Mouse (Mus musculus): ENCODE measurements around the gene Zfp804a.

Zfp804a gene

DNA sequence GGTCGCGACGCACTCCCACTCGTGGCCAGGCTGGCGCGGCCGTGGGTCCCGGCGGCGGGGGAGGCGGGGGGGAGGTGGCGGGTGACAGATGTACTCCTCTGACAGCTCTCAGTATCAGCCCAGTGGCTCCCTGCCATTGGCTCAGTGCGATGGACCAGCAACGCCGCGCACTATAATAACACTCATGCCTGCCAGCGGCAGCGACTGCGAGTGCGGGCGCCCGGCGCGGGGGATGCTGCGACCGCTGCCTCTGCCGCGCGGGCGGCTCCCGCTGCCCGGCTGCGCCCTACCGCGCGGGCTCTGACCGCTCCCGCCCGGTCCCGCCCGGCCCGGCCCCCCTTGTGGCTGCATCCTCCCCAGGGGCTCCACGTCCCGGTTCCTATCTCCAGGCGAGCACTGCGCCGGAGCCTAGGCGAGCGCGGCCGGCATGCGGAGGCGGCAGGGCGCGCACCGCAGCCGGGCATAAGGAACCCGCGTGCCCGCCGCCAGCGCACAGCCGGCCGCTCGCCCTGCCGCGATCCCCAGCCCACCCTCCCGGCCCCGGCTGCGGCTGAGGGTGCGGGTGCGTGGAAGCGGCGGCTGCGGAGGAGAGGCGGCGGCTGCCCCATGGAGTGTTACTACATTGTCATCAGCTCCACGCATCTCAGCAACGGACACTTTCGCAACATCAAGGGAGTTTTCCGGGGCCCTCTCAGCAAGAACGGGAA lies at the start of gene Zfp804a:
Gene Zfp804a (plus strand): TSS at position 38 of the 707 bp plus-strand sequence.
- no peak for DNase-seq (ENCODE audit: low read depth, low spot score)

DNA sequence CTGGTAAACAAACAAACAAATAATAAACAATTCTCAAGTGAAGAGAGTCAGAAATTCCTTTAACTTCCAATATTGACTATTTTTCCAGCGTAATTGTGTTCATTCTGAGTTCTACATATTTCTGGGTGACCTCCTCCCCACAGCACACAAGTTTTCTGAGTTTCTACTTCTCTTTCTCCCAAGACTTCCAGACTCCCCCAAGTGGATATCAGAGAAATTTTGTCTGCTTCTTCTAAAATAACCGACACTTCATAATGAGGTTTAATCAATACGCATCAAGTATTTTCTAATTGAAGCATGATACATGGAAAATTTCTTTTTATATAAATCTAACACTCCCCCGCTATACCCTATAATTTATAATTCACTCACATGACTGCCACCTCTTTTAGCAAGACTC lies 1.4 kb upstream of the Zfp804a start:
- no peak for DNase-seq (ENCODE audit: low read depth, low spot score)

DNA sequence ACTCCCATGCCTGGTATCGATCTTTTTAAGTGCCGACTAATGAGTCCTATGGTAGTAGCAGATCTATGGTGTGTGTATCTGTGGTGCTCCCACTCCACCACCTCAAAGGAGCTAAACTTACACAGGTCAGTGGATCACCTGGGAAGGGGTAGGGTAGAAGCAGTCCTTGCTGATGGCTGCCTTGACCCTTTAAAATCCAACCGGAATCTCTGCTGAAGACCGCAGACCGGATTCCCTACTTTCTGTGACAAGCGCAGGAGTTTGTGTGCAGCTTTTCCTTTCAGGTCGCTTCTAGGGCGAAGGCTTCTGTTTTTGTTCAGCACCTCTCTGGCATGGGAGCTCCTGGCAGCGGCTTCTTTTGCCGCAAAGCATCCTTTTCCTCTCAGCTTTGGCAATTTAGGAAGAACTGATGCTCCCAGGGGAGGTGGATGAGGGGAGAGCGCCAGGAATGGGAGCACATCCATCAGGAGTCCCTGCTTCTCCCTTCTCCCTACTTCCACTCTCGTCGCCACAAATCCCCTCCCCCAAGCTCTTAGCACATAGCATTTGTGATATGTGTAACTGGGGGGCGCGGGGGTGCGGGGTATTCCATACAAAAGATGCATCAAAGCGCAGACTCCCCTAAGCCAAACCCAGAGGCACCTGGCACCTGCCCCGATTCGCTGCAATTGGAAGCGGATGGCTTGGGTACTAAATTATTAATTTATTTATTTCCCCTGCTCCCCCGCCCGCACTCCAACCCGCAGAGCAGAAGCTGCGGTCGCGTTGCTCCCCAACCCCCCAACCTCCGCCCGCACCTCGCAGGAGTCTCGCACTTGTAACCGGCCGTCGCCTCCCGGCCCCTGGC lies 461 bp upstream of the Zfp804a start:
- no peak for DNase-seq (ENCODE audit: low read depth, low spot score)

DNA sequence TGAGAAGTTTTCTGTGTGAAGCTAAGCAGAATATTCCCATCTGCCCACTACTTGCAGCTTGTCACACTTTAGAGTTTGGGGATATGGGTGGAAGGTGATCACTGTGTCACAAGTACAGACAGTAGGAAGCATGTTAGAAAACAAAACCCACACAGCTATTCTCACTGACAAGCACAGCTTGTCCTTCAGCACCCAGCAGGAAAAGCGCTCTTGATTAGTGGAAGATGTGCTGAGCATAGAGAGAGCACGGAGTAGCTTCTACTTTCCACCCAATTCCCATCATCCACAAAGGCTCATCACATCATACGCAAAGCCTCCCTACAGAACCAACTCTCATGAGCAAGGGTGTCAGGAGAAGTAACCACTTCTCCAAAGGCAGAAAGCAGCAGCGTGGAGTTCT lies 1.4 kb downstream of the Zfp804a start:
- no peak for DNase-seq (ENCODE audit: low read depth, low spot score)

DNA sequence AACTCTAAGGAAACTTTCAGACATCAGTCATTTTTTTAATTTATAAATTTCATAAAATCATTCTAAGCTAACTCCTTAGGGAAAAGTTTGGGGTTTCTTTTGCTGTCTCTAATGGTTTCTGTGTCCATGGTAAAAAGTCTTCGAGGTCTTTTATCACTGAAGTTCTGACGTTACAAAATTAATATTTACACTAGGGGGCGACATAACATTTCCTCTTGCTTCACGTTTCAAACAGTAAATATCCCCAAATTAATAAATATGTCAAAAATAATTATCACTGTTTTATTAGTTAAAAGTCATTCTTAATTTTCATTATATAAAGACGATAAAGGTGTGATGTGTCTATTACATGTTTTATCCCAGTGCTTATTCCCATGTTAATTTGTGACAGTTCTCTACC lies 11.6 kb downstream of the Zfp804a start:
- DNase-seq (ENCODE audit: low read depth, low spot score), result no peak

DNA sequence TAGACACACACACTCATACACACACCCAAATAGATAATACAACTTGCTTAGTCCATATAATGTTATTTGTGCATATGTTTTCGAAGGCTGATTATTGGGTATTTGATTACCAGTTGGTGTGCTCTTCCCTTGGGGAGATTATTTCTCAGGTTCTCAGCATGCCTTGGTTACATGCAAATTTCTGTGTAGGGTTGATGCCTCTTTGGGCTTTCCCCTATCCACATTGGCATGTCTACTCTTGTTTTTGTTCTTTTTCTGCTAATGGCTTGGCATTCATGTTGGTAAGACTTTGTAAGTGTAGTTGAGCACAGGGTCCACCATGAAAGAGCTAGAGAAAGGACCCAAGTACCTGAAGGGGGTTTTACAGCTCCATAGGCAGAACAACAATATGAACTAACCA lies 14.9 kb downstream of the Zfp804a start:
- DNase-seq (ENCODE audit: low read depth, low spot score), result no peak

DNA sequence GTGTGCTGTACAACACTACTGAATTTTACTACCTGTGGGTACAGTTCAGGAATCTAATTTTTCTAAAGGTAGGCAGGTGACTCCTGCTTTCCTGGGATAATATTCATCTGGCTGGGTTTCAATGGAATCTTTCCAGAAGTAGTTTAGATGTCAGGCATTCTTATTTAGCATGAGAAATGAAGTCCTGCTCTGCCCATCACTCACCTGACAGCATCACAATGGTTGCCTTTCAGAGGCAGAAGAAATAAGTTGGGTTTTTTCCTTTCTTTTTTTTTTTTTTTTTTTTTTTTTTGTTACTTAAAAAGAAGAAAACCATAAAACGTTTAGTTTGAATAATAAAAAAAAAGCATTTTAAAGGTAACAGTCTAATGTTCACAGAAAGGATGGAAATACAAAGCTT lies 16.1 kb downstream of the Zfp804a start:
- no peak for DNase-seq (ENCODE audit: low read depth, low spot score)

DNA sequence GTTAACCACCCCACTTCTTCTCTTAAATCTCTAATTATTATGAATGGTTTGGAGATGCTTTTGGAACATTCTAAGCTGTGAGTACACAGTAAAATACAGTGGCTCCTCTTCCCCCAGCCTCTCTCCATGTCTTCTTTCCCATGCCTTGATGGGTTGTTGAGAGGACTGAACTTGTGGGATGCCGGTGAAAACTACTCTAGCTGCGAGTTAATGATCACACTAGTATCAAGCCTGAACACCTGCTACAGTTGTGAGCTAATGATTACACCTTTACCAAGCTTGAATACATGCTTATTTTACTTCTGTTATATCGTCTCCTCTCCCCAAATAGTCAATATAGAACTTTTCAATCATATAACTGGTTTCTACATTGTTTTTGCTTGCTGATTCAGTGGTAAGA lies 23.9 kb downstream of the Zfp804a start:
- no peak for DNase-seq (ENCODE audit: low read depth, low spot score)

DNA sequence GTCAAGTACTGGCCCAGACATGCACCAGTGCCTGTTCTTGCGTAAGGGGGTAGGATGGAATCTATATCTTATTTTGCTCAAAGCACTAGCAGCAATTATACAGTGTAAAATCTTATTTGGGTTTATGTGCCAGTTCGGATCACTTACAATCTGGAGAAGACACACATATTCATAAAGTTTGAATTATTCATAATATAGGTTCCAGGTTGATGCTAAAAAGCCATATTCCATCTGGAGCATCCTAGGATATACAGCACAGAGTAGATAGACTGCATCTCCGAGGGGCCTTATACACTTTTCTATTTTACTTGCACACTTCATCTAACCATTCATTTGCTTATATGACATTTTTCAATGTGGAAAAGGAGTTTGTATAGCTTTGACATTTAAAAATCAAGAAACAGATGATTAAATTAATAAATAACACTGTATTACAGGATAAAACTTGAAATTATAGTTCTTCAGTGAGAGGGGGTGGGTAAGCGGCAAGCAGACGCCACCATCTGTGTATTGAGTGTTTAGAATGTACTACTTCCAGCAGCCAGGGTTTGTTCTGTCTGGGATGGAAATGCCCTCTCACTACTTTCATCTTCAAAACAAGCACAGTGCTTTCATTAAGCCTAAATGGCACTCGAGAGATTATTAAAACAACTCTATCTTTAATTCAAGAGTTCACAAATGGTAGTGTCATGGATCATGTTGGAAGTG lies 25.4 kb downstream of the Zfp804a start:
- no peak for DNase-seq (ENCODE audit: low read depth, low spot score)

DNA sequence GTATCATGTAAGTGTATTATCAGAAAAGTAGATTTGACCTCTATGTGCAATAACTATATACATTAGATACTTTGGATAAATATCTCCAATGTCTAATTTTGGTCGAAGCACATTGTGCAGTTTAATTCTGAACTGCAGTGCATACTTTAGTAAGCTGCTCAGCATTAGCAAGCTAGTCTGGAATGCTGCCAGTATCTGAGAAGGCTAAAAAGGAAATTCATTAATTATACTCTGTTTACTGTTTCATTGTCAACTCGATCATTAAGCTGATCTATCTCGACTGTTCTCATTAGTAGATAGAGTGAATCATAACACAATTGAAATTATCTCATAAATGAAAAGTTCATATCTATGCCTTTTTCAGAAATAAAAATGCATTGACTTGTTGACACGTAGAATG lies 27.7 kb downstream of the Zfp804a start:
- DNase-seq (ENCODE audit: low read depth, low spot score), result no peak

DNA sequence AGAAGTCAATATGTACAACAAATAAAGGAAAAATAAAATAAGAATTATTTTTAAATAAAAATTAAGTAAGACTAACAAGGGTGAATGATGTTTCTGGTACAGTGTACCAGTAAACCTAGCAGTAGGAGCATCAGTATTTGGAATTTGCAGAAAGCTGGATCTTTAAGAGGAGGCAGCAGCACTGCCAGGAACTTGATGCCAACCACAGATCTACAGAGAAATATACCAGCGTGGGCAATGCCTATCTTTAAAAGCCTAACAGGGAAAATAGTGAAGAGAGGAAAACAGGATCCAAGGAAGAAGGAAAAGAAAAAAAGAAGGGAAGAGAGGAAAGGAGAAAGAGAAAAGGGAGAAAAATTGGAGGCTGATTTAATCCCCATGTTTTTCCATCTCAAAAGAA lies 60.1 kb downstream of the Zfp804a start:
- no peak for DNase-seq (ENCODE audit: low read depth, low spot score)

DNA sequence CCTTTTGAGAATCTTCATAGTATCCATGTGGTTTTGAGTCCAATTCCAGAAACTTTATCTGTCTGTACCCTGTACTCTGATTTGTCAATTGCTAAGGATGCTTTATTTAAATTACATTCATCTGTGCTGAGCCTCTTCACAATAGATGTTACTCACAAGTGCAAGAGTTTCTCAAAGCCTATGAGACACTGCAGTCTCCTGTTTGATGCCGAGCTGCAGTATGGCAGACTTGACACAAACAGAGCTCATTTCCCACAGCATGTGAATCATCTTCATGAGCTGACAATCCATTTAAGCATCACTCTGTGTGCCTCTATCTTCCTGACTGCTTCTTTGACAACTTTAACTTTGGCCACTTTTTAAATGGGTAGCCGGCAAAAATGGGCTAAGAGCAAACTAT lies 60.6 kb downstream of the Zfp804a start:
- no peak for DNase-seq (ENCODE audit: low read depth, low spot score)

DNA sequence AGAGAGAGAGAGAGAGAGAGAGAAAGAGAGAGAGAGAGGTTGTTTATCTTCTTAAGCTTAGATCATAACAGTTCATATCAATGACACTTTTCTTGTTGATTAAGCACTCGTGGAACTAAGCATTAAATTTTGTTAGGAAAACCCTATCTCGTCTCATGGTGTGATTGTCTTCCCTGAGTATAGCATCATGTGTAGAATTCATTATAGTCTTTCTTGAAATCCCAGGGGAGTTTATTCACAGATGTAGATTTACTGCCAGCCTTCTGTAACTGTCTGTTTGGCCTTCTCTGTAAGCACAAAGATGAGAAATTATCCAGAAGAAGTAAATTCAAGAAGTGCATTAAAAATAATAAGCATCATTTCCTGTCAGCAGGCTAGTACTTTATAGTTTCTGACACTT lies 66.6 kb downstream of the Zfp804a start:
- DNase-seq (ENCODE audit: low read depth, low spot score), result no peak

DNA sequence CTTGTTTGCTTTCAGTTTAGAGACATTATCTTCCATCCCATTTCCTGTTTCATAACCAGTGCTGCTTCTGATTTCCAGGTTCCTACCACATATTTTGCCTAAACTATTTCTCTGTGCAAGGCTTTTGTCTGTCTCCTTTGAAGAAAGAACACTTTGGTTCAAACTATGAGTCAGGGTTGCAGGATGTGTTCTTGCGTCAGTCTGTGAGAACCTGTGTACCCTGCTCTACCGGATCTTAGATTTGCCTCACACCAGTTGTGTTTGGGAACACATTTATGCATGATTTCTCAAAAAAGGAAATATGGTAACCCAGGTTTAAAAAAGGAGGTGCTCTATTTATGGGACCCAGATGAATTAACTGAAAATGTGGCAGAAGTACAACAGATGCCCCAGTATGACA lies 125.7 kb downstream of the Zfp804a start:
- no peak for DNase-seq (ENCODE audit: low read depth, low spot score)

DNA sequence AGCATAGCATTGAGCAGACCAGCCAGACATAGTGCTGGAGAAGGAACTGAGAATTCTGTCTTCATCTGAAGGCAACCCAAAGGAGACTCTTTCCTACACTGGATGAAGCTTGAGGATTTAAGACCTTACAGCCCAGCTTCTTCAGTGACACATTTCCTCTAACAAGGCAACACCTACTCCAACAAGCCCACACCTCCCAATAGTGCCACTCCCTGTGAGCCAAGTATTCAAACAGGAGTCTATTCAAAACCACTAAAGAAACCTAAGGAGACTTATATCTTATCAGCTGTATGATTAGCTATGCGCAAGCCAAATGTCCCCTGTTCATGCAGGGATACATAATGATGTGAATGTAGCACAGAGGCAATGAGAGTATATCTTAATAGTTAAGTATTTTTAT lies 128.0 kb downstream of the Zfp804a start:
- no peak for DNase-seq (ENCODE audit: low read depth, low spot score)

DNA sequence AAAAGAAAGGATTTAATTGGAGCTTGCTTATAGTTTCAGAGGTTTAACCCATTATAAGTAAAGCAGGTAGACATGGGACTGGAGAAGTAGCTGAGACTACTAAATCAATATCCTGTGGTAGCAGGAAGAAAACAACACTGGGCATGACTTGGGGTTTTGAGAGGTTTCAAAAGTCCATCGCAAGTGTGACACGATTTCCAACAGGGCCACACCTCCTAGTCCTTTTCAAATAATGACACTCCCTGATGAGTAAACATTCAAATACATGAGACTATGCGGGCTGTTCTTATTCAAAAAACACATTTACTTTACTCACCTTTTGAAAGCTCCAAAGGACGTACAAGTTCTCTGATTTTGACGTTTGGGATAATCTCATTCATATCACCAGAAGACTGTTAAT lies 146.9 kb downstream of the Zfp804a start:
- no peak for DNase-seq (ENCODE audit: low read depth, low spot score)

DNA sequence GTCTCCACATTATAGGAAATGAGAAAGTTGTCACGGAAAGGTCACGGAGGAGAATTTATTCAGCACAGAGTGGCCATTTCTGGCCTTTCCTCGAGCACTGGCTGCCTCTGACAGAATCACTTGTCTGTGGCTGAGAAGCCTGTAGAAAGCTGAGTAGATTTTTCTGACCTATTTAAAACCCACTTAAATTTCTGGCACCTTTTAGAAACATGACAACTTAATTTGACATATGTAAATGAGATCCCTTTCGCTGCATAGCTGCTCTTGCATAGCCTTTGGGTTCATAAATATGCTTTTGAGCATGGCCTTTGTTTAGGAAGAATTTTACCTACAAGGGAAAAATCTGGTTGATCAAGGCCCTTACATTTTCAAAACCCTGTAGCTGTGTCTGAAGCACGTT lies 147.6 kb downstream of the Zfp804a start:
- DNase-seq (ENCODE audit: low read depth, low spot score), result no peak

DNA sequence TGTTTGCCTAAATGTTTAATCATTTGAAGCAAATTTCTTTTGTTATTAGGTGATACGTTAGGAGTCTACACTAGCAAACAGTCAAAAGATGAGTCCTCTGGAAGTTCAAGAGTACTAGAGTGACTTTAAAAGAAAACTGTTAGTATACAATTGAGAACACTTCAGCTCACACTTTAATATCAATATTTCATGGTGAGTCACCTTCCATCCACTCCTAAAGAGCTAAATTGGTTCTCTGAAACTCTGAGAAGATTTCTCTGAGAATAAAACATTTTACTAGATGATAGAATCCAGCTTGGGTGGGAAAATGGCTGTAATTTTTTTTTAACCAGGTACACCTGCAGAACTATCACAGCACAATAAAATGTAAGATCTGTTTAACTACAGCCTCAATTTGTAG lies 157.6 kb downstream of the Zfp804a start:
- no peak for DNase-seq (ENCODE audit: low read depth, low spot score)

DNA sequence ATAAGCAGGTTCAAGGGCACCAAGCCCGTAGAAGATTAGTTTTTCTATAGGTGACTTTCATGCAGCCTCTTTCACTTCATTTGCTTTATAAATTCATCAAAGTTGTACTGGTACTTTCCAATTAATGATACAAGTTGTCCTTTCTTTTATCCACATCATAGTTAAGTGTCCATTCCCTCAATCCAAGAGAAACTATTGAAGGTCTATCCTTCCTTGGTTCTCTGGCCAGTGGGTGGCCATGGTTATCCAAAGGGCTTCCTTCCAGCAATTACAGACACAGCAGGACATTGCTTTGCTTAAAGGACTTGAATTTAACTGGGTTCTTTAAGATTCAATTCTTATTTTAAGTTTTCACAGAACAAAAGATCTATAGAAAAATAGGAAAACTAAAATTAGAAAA lies 158.9 kb downstream of the Zfp804a start:
- no peak for DNase-seq (ENCODE audit: low read depth, low spot score)

DNA sequence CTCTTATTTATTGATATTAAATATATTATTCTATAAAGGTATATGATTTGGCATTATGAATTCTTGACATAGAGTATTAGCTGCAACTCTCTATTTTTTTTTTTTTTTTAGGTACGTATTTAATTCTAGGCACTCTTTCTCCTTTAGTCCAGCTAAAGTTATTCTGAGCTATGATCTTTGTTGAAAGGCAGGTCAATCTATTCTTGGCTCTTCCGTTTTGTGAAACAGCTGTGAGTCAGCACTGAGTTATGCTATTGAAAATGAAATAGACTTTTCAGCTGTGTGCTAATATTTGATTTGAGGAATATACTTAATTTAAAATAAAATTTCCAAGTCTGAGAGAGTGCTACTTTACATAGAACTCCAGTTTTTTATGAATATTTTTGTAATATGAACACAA lies 164.9 kb downstream of the Zfp804a start:
- DNase-seq (ENCODE audit: low read depth, low spot score), result no peak

DNA sequence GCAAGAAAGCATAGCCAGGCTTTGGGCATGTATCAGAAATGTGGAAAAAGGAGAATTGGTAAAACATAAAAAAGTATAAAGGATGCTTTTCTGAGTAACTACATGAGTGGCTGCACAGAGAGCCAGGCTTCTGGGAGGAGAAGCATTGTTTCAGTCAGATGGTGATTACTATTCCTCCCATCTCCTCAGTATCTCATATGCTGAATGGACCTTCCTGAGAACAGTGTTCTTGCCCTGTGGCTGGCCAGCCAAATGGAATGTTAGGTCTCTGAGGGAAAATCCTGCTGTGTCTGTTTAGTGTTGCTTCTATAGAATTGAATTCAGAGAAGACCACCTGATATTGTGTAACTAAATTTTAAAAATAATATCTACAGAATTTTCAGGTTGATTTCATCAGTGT lies 193.0 kb downstream of the Zfp804a start:
- no peak for DNase-seq (ENCODE audit: low read depth, low spot score)

DNA sequence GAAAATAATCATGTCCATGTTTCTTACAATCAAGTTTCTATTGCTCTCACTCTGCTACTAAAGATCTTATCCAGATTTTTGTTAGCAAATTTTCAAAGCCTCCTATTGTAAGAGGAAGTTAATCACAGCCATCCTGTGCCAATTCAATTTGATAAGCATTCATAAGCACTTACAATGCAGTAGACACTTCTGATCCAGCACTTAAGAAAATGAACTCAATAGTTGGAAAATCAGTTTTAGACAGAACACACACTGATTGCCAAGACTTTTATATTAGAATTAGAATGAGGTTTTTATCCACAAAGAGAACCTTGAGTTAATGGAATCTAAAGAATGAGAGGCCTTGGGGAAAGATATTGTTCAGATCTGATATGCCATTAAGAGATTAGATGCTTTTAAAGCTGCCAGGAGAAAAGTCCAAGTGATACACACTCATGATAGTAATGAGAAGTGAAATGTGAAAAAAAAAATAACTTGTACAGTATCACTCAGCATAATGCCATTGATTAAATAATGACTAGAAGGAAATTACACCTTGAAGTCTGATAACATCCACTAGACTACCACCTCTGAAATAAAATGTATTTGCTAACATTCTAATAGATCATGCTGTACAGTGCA lies 194.0 kb downstream of the Zfp804a start:
- no peak for DNase-seq (ENCODE audit: low read depth, low spot score)
